Mouse (Mus musculus): ENCODE measurements around the gene Fxyd5.

Gene Fxyd5

DNA sequence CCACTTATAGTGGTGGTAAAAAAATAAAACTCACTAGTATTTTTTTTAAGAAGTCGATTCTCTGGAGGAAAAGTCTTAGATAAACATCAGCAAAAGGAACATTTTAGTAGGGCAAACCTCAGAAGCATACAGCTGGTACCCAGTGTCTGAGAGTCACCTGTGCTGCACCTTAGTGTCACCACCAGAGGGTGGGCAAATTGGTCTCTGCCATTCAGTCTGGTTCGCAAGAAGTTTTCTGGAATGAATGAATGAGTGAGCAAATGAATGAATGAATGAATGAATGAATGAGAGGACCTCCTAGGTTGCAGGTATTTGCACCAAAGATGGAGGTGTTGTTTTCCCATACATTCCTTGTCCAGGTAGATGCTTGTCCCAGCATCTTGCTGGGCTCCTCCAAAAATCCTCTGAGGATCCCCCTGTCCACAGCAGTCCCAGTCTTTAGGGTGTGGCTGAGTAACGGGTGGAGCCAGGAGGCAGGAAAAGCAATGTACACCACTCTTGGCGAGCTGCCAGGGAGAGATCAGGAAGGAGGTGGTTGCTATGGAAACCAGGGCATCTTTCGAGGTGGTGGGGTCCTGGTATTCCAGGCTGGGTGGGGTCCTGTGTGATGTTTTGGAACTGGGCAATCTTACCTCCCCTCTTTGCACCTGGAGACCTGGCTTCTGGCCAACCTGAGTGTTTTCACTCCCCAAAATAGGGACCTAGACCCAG, 7.0 kb upstream of the Fxyd5 start:
- intact Hi-C loops (cut with DNase I), result no loop called here

DNA sequence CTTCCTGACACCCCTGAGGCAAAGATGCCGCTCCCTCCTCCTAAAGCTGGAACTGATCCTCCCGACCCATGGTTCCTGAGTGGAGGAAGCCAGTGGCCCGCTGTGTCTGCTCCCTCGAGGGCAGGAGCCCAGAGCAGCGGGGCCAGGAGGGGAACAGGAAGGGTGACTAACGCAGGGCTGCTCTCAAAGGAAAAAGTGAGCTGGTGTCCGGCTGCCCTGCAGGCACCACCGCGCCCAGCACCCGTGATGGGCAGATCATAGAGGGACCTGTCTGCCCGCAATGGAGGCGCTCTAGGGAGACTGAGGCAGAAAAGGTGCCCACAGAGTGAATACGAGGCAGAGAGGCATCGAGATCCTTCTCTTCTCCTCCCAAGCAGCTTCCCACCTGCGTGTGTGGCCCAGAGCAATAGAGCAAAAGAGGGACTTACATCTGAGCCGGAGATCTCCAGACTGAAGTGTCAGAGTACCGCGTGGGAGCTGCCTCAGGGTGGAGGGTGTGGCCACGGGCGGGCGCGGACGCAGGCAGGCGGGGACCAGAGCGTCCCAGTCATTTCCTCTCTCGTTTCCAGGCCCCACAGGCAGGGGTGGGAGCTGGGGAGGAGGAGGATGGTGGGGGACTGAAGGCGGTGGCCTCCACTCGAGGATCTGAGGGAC, 492 bp downstream of the Fxyd5 start:
- intact Hi-C loops (cut with DNase I), result loop anchor here (5.0 kb wide), 1 partner anchor 34 kb away; no protein-coding TSS in a partner anchor

DNA sequence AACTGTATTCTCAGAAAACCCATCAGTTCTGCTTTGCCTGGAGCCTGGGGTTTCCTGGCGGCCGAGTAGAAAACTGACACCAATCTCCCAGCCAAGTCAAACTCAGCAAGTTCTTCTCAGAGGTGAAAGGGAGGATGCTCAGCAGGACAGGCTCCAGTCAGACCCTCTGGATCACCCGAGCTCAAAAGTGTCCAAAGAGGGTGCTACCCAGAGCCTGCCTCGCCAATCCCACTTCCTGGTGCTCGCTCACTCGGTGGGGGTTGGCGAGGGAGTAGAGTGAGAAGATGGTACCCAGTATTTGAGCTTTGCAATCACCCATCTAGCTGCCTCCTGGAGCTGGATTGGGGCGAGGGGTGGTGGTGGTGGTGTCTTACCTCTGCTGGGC, 1.3 kb downstream of the Fxyd5 start:
- intact Hi-C loops (cut with DNase I), result loop anchor here (5.0 kb wide), 1 partner anchor 34 kb away; no protein-coding TSS in a partner anchor

DNA sequence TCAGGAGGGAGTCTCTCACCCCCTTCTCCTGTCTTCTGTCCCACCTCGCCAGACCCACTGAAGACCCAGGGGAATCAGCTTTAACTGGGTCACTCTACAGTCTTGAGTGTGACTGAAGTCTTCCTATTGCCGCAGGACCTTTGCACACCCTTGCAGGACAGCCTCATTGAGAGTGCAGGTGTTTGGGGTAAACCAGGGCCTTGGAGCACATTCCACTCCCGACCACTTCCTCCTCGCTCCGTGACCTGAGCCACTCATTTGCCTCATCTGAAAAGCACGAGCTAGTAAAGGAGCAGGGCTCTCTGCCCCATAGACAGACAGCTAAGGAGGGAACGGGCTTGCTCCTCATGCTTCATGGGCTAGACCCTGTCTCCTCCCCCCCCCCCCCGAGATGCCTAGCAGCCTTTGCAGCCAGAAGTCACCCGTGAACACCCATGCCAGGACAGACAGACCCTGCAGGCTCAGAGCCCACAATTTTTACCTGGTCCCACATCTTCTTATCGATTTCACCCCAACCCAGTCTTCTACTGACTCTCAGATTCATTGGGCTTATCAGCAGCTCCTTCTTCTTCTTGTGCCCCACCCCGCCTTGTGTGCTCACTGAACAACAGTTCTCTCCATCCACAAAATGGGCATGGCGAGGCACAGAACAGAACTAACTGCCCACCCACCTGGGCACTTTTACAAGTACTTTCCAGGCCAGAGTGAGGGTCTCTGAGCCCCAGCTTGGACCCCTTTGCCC, 1.8 kb downstream of the Fxyd5 start:
- intact Hi-C loops (cut with DNase I), result loop anchor here (5.0 kb wide), 1 partner anchor 33 kb away; no protein-coding TSS in a partner anchor

DNA sequence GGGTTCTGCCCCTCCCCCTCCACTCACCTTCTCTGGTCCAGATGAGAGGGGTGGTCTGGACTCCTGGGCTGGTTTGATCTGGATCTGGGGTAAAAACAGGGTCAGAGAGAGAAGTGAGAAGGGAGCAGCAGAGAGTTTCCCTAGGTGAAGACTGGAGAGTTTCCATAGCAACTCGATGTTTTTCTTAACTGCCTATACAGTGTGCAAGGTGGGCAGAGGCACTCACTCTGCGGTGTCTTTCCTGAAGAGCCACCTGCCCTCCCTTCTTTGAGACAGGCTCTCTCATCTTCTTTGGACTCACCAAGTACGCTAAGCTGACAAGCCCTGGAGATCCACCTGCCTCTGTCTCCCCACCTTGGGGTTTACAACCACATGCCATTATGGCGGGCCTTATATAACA, 3.3 kb downstream of the Fxyd5 start:
- intact Hi-C loops (cut with DNase I), result no loop called here

DNA sequence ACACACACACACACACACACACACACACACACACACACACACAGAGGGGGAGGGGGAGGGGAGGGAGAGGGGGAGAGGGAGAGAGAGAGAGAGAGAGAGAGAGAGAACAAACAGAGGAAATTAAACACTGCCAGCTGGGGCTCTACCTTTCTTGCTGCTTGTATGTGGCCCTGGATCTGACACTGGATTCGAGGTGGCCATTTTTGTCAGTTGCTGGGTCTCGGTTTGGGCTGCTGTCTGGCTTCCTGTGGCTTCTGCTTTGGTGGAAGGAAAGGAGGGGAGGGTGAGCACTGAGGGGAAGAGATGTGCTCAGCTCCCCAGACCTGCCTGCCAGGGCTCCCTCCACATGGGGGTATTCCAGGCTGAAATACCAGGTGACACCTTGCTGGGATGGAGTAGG, 4.6 kb downstream of the Fxyd5 start:
- intact Hi-C loops (cut with DNase I), result no loop called here

DNA sequence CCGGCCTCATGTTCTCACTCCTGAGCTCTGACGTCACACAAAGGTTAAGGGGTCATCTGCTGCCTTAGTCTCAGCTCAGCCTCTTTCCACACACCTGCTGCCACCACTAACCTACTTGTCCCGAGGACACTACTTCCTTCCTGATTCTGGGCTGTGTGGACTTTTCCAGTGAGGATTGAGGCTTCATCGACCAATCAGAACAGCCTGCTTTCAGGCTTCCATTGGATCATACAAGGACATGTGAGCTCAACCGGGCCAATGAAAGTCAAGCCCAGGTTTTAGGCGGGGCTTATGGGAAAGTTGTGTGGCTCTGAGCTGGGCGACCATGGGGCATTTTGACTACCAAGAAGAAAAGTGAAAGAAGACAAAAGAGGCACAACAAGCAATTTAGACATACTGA, 5.4 kb downstream of the Fxyd5 start:
- intact Hi-C loops (cut with DNase I), result no loop called here

DNA sequence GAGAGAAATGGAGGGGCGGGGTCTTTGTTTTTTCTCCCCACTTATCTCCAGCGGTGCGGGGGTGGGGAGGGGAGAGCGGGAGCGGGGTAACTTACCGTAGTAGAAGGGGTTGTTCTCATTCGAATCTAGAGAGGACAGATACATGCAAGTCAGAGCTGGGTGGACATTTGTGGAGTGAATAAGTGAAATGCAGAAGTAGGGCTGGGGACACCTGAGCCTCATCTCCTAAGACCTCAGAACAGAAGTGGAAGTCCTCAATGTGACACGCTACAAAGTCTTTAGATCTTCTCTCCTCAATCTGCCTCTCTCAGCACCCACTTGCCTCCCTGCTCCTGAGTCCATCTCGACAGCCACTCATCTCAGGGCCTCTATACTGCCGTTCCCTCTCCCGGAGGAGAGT, 7.0 kb downstream of the Fxyd5 start:
- intact Hi-C loops (cut with DNase I), result no loop called here

DNA sequence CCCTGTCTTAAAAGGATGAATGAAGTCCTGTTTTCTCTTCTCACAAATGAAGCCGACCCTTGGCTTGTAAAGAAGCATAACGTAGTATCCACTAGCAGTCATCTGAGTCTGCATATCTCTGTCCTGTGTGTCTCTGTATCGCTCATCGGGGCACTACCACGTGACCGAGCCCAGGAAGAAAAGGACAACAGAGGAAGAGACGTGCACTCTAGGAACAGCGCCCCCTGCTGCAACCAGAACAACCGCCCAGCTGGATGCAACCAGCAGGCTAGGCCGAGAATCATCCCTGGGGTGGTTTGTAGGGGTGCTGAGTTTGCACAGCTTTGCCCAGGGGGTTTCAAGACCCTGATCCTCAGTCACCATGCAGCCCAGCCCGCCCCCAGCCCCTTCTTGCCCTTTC, 7.5 kb downstream of the Fxyd5 start:
- intact Hi-C loops (cut with DNase I), result no loop called here

DNA sequence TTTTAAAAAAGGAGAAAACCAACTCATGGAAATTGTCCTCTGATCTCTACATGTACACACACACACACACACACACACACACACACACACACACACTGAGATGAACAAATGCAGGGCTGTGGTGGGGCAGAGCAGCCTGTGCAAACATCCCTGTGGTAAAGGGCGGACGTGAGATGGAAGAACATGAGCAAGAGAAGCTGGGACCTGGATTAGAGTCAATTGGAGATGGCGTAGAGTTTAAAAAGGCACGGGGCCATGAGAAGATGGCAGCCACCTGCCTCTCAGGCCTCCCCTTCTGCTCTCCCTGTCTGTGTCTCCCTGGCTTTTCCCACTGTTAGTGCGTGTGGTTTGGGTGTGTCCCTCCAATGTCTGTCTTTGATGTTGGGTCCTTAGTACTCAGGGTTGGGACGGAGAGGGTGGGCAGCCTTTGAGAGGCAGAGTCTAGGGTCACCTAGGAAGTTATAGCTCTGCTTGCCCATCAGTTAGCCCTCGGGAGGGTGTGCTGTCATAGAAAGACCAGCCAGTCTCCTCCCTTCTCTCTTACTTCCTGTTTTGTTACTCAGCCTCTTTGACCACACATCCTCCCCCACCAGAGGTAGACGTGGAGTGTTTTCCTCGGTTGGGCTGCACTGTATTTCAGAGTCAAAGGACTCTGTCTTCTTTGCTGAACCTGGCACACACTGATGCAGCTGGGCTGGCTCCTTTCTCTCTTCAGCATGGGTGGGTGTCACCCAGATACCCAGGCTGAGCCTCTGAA, 8.7 kb downstream of the Fxyd5 start:
- intact Hi-C loops (cut with DNase I), result no loop called here

DNA sequence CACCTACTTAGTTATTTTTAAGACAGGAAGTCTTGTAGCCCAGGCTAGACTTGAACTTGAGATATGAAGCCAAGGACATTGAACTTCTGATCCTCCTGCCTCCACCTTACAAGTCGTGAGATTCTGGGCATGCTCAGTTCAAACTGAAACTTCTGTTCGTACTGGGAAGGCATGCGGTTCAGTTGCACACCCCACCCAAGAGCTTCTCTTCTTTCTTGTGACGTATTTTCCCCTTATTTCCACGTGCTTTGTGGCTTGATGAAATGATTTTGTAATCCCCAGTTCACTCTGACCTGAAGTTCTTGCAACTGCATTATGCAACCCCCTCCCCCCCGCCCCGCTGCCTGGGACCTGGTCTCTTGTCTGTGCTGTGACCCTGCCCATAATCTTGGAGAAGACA, 10.6 kb downstream of the Fxyd5 start:
- intact Hi-C loops (cut with DNase I), result no loop called here

DNA sequence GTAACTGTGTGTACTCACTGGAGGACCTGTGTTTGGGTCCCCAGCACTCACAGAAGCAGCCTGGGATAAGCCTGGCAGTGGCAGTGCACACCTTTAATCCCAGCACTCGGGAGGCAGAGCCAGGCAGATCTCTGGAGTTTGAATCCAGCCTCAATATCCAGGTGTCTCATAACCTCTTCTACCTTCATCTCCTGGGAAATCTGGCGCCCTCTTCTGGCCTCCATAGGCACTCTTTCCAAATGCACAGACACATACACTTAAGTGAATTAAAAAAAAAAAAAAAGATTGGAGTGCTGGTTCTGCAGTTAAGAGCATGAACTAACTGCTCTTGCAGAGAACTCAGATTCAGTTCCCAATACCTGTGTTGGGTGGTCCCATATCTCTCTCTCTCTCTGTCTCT, 11.6 kb downstream of the Fxyd5 start:
- intact Hi-C loops (cut with DNase I), result no loop called here

DNA sequence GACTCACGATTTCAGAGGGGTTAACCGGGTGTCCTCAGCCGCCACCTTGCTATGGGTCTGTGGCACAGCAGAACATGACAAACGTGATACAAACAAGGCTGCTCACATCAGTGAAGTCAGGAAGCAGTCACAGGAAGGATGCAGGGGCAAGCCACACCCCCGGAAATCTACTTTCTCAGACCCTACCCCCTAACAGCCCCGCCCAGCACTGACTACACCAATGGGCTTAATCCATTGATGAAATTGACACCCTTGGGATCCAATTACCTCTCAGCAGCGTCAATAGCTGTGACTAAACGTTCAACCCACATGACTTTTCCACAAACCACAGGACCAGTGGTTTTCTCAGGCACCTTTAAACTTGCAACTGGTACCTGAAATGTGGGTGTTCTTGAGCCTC, 13.7 kb downstream of the Fxyd5 start:
- intact Hi-C loops (cut with DNase I), result no loop called here

DNA sequence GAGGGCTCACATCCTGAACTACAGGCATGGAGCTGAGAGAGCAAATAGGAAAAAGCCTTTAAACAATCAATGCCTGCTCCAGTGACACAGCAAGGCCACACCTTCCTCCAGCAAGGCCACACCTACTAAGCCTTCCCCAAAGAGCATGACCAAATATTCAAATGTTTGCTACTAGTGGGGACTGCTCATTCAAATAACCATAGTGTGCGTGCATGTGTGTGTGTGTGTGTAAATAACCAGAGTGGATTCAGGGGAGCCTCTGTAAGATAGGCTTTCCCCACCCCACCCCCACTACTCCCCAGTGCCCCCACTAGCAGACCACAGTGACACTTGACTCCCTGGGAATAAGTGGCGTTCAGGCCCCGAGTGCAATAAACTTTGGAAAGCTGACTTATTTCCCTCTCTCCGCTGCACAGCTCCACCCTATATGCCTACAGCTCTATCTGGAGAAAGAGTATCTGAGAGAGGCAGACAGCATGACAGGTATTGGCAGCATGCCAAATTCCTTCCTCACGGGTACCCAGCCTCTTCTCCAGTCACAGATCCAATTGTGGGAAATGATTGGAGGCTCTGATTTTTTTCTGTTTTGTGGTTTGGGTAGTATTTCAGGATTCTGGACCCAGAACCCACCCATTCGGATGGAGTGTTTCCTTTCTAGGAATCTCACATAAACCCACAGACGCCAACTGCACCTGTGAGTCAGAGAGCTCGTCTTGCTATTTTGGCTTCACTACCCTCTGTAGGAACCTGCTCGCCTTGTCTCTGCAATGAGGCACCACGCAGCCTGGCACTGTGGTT, 25.0 kb downstream of the Fxyd5 start:
- intact Hi-C loops (cut with DNase I), result no loop called here

DNA sequence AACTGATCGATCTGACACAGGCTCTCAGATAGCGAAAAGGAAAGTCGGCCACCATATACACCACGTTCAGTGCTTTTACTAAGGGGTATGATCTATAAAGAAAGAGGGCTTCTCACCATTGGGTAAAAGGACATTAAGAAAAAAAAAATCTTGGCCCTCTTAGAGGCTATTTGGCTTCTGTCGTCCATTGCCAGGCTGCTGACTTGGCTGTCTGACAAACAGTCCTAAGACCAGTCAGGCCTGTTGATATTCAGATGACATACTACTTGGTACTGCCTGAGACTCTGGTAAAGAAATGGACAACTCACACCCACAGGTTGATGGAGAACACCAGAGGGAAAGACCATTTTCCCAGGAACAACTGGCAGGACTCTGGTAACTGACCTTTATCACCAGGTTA, 29.3 kb downstream of the Fxyd5 start:
- intact Hi-C loops (cut with DNase I), result no loop called here

DNA sequence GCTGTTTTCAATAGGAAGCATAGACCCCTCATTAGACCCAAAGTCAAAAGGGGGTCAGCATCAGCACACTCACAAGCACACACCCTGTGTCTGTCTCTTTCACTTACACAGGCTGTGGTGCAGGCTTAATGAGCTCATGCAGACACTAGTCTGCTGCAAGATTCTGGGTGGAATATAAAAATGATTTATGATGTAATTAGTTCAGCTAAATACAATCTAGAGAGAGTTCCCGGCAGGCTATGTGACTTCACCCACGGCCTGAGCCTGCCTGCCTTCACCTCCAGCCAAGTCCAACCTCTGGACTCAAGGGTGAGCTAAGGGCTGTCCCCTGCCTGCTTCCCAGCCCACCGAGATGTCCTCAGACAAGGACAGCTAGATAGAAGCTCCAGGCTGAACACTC, 33.4 kb downstream of the Fxyd5 start:
- intact Hi-C loops (cut with DNase I), result loop anchor here (5.0 kb wide), 1 partner anchor 33 kb away; the partner anchor contains the start of gene Fxyd5

DNA sequence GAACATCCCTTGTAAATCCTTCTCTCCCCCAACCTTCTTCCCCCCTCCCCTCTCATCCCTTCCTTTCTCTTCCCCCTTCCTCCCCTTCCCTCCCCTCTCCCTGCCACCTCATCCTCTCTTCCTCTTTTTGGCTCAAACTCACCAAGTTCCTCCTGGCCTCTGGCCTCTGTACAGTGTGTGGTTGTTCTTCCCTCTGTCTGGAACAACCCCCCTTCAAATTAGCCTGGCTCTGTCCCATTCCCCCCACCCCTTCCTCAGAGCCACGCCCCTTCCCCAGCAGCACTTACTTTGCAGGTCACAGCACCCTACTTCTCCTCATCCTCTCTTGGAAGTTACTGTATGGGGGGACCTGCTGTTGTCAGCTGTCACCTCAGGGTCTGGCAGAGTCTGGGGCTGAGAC, 34.1 kb downstream of the Fxyd5 start:
- intact Hi-C loops (cut with DNase I), result loop anchor here (5.0 kb wide), 1 partner anchor 34 kb away; the partner anchor contains the start of gene Fxyd5

DNA sequence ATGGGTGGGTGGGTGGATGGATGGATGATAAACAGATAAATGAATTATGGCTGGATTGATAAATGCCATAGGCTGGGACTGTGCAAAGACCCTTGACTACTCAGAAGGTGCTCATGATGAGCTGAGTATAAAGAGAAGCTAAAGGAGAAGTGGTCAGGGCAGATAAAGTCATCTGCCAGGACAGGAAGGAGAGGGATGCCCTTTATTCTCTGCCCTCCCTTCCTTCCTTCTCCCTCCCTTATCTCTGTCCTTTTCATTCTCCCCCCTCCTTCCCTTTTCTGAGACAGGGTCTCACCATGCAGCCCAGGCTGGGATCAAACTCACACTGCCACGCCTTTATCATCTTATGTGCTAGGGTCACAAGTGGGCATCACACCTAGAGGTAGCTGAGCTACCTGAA, 34.5 kb downstream of the Fxyd5 start:
- intact Hi-C loops (cut with DNase I), result loop anchor here (5.0 kb wide), 1 partner anchor 35 kb away; the partner anchor contains the start of gene Fxyd5

DNA sequence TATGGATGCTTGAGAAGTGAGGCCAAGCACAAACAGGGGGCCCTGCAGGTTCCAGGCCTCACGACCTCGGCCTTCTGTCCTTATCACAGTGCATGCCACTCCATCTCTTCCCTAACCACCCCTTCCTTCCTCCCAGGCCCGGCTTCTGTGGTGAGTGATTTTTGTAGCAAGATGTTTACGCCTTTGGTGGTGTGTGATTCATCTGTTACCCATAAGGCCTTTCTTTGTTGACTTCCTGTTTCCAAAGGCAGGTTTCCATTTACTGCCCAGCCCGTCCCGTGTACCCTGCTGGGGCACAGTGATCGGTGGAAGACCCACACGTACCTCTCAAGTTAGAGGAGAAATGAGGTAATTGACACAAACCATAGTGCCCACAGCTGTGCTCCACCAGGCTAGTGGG, 39.6 kb downstream of the Fxyd5 start:
- intact Hi-C loops (cut with DNase I), result no loop called here

DNA sequence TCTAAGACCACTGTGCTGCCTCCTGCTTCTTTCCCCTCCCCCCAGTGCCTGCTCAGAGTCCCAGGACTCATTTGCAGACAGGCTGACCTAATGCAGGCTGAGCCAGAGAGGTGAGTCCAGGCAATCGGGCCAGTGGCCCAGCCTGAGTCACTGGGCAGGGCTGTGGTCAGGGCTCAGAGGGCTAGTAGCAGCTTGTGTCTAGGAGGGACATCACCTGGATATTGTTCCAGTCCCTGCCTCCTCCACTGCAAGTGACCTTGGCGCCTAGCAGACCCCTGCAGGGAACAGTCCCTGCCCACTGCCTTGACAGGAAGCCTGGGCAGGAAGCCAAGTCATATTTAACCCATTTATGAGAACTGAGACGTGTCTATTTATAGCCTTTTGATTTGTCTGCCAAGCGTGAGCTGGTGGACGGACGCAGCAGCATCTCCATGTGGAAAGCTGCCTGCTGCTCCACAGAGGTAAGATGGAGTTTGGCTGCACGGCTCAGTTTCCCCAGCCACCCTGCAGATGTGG, 41.7 kb downstream of the Fxyd5 start:
- intact Hi-C loops (cut with DNase I), result no loop called here
